Mouse (Mus musculus) mouse embryonic stem cell (cell line): ENCODE data around the gene Shmt1.
"Not testable (repeated sequence)": the region's sequence is repeated elsewhere in the genome, so short reads cannot be mapped to it uniquely, and the experiment has no call there.

Source experiments
- in situ Hi-C, 2 experiments: fragments of 300-500 bp; cut with MboI; formaldehyde crosslinking; loops; 1 replicate in 1 of 2; 3 replicates in 1 of 2; pipeline ENCODE4 v1.14.3; 2019 to 2020; ENCODE audit warnings: low sequenced_read_pairs in 2 of 2, low pct_unique_long_range_greater_than_20kb in 1 of 2, mixed read lengths in 1 of 2; ENCODE audit not compliant: unreplicated experiment in 1 of 2

Shmt1 gene

GRCm38 (mm10) chr11:60811618-60812017 is at the start of gene Shmt1:
Gene Shmt1 (minus strand): TSS chr11:60811718.
- in situ Hi-C loops, result not testable (repeated sequence)

- in situ Hi-C loops, result no loop called here
These were observed 45.1 kb upstream of the Shmt1 start for GRCm38 (mm10) chr11:60856587-60856986.

- in situ Hi-C loops, result no loop called here
These were observed 33.9 kb upstream of the Shmt1 start for GRCm38 (mm10) chr11:60845415-60845814.

GRCm38 (mm10) chr11:60843412-60843811 is 31.9 kb upstream of the Shmt1 start:
- in situ Hi-C loops, result no loop called here

- in situ Hi-C loops, result no loop called here
These were observed 30.1 kb upstream of the Shmt1 start for GRCm38 (mm10) chr11:60841467-60842200.

GRCm38 (mm10) chr11:60837644-60838406 is 26.3 kb upstream of the Shmt1 start:
- in situ Hi-C loops, result no loop called here

GRCm38 (mm10) chr11:60836897-60837296 is 25.4 kb upstream of the Shmt1 start:
- in situ Hi-C loops, result no loop called here

- in situ Hi-C loops, result no loop called here
These were observed 19.0 kb upstream of the Shmt1 start, which contains the start of gene Dhrs7b for GRCm38 (mm10) chr11:60830433-60831052. Gene Dhrs7b (plus strand): TSS chr11:60830631.

- in situ Hi-C loops, result no loop called here
These were observed 17.4 kb upstream of the Shmt1 start for GRCm38 (mm10) chr11:60828903-60829302.

- in situ Hi-C loops, result no loop called here
These were observed 15.9 kb upstream of the Shmt1 start for GRCm38 (mm10) chr11:60827241-60827945.

- in situ Hi-C loops, result no loop called here
These were observed 15.2 kb upstream of the Shmt1 start for GRCm38 (mm10) chr11:60826700-60827099.

GRCm38 (mm10) chr11:60825191-60825590 is 13.7 kb upstream of the Shmt1 start:
- in situ Hi-C loops, result no loop called here

GRCm38 (mm10) chr11:60823771-60824170 is 12.3 kb upstream of the Shmt1 start:
- in situ Hi-C loops, result no loop called here

- in situ Hi-C loops, result no loop called here
These were observed 4.9 kb upstream of the Shmt1 start for GRCm38 (mm10) chr11:60816398-60816797.

GRCm38 (mm10) chr11:60811054-60811460 is 461 bp downstream of the Shmt1 start:
- in situ Hi-C loops, result no loop called here

GRCm38 (mm10) chr11:60810046-60810965 is 1.2 kb downstream of the Shmt1 start:
- in situ Hi-C loops, result no loop called here

- in situ Hi-C loops, result no loop called here
These were observed 2.0 kb downstream of the Shmt1 start for GRCm38 (mm10) chr11:60809546-60809945.
